Mouse (Mus musculus) liver, adult 2 months (tissue): ENCODE measurements around the gene Golga4.

ENCODE experiments used
- CTCF ChIP-seq: fragments of 200-500 bp; IDR thresholded peaks from 2 replicates; pipeline ENCODE4 v1.5.1; 2011; ENCODE audit warnings: low read depth, low read length, control low read depth
- POLR2A ChIP-seq: fragments of 200-500 bp; IDR thresholded peaks from 2 replicates; pipeline ENCODE4 v1.6.1; 2011; ENCODE audit warnings: low read length, control low read depth; ENCODE audit not compliant: insufficient read depth; ENCODE audit errors: extremely low read depth

- TF ChIP-seq CTCF (no peak), POLR2A (no peak)
Measured at GRCm38 (mm10) chr9:118617237-118617636, 111.2 kb downstream of the Golga4 start.
